Mouse (Mus musculus) ES-E14 (cell line): ENCODE data around the gene Thra. TPM values are rescaled to one million over a fixed set of nuclear protein-coding genes. Genes with fewer than 3 reads are reported as not detected.

Experiments used
- DNase-seq: peaks from one replicate; pipeline ENCODE4 v3.0.0-alpha.2; 2013; ENCODE audit warnings: low read depth, low spot score
- H3K27ac ChIP-seq: 2 replicates; pipeline ENCODE4 v1.5.1; 2012; ENCODE audit warnings: low read depth, mild to moderate bottlenecking, low read length, moderate library complexity, mixed read lengths; ENCODE audit not compliant: poor library complexity, insufficient read depth, severe bottlenecking
- H3K36me3 ChIP-seq: 2 replicates; pipeline ENCODE4 v1.6.1; 2012; ENCODE audit warnings: mild to moderate bottlenecking, low read length, moderate library complexity, mixed read lengths; ENCODE audit not compliant: control insufficient read depth, poor library complexity, insufficient read depth, severe bottlenecking
- H3K4me1 ChIP-seq, 2 experiments: fragments of 150-350 bp in 1 of 2; sonication (generic) in 1 of 2; 2 replicates each; pipeline ENCODE4 v1.6.1; 2012; ENCODE audit warnings: low read length in 2 of 2, mild to moderate bottlenecking in 1 of 2, mixed read lengths in 1 of 2; ENCODE audit not compliant: control insufficient read depth in 2 of 2, insufficient read depth in 2 of 2, poor library complexity in 1 of 2
- H3K4me3 ChIP-seq, 2 experiments: fragments of 150-350 bp in 1 of 2; sonication (generic) in 1 of 2; 2 replicates each; pipeline ENCODE4 v1.5.1; 2012; ENCODE audit warnings: low read length in 2 of 2, low read depth in 1 of 2, mild to moderate bottlenecking in 1 of 2, mixed read lengths in 1 of 2; ENCODE audit not compliant: insufficient read depth in 1 of 2, poor library complexity in 1 of 2, severe bottlenecking in 1 of 2
- H3K9ac ChIP-seq: 2 replicates; pipeline ENCODE4 v1.6.1; 2012; ENCODE audit warnings: low read depth, mild to moderate bottlenecking, low read length, mixed read lengths; ENCODE audit not compliant: poor library complexity, insufficient read depth, severe bottlenecking
- H3K9me3 ChIP-seq: fragments of 150-350 bp; sonication (generic); 2 replicates; pipeline ENCODE4 v1.6.1; 2012; ENCODE audit warnings: low read depth, mild to moderate bottlenecking, low read length; ENCODE audit not compliant: control insufficient read depth, insufficient read depth
- CHD2 ChIP-seq: IDR thresholded peaks from 2 replicates; pipeline ENCODE4 v1.6.1; 2014; ENCODE audit warnings: mild to moderate bottlenecking, low read depth, low read length, inconsistent platforms
- HCFC1 ChIP-seq: IDR thresholded peaks from 2 replicates; pipeline ENCODE4 v1.6.1; 2012; ENCODE audit warnings: low read length, inconsistent platforms, borderline replicate concordance; ENCODE audit not compliant: insufficient read depth
- MAFK ChIP-seq: IDR thresholded peaks from 2 replicates; pipeline ENCODE4 v1.6.1; 2014; ENCODE audit warnings: mild to moderate bottlenecking, low read depth, low read length, inconsistent platforms; ENCODE audit not compliant: insufficient read depth
- ZC3H11A ChIP-seq: IDR thresholded peaks from 2 replicates; pipeline ENCODE4 v1.6.1; 2012; ENCODE audit warnings: low read depth, mild to moderate bottlenecking, inconsistent platforms, low read length, borderline replicate concordance
- ZNF384 ChIP-seq: IDR thresholded peaks from 2 replicates; pipeline ENCODE4 v1.6.1; 2012; ENCODE audit warnings: low read depth, low read length, inconsistent platforms
- in situ Hi-C, 2 experiments: fragments of 600-800 bp; cut with MboI; formaldehyde crosslinking; loops; one replicate each; pipeline ENCODE4 v1.15.1; 2025; ENCODE audit warnings: low sequenced_read_pairs in 2 of 2, inconsistent platforms in 1 of 2; ENCODE audit not compliant: unreplicated experiment in 2 of 2
- total RNA-seq: library from RNA; depleted of rRNA; stranded (reverse); fragments of 300-350 nt; gene quantifications from 2 replicates; pipeline ENCODE4 v1.2.3, GENCODE M21; 2012

Thra gene
- total RNA-seq, 1 experiment, result 7.7 TPM

DNA sequence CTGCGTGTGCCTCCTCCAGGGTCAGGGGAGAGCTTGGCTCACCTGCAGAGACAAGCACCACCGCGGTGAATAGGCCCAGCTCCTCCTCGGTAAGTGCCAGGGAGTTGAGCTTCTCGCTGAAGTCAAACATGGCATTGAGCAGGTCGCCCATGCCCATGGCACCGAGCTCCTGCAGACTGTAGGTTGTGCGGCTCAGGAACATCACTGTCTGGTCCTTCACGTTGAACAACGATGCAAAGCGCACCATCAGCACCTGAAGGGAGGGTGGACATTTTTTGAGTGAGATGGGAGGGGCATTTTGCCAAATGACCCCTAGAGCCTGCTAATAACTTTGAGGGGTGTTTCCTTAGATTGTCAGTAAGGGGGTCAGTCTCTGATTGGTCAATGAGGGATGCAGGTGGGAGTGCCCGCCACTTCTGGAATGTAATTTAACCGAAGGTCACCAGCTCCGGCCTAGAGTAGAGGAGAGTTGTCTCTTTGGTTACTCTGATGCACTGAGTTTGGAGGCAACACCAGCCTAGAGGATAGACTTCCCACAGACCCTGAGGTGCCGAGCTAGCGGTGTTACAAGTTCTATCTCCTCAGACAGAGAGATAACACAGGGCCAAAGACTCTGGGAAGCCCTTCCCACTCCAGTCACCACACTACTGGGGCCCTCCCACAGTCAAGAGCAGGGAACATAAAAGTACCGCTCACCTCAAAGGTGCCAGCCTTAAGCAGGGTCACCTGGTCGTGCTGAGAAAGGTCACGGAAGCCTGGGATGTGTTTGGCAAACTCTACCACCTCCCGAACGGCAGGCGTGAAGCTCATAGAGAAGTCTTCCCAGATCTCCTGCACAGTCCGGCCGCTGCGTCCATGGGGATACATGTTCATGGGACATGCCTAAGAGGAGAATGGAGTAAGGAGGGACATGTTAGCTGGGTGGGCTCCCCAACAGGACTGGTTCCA is 28.8 kb downstream of the Thra start:
- no peak overlapping the region for H3K9ac ChIP-seq
- H3K9me3 ChIP-seq, result no peaks in the 10 kb centered on the region
- peaks cover 3 to 31% of the 10 kb centered on the region in 2 experiments; a peak in 3 of 4 replicates for H3K4me1 ChIP-seq
- H3K36me3 ChIP-seq, result peaks cover 23% of the 10 kb centered on the region
- TF ChIP-seq CHD2 (no peak), ZC3H11A (no peak), HCFC1 (no peak), MAFK (no peak), ZNF384 (no peak)
- no peak overlapping the region for H3K4me3 ChIP-seq
- DNase-seq, result no peak
- in situ Hi-C loops, result no loop called here
- no peak overlapping the region for H3K27ac ChIP-seq

DNA sequence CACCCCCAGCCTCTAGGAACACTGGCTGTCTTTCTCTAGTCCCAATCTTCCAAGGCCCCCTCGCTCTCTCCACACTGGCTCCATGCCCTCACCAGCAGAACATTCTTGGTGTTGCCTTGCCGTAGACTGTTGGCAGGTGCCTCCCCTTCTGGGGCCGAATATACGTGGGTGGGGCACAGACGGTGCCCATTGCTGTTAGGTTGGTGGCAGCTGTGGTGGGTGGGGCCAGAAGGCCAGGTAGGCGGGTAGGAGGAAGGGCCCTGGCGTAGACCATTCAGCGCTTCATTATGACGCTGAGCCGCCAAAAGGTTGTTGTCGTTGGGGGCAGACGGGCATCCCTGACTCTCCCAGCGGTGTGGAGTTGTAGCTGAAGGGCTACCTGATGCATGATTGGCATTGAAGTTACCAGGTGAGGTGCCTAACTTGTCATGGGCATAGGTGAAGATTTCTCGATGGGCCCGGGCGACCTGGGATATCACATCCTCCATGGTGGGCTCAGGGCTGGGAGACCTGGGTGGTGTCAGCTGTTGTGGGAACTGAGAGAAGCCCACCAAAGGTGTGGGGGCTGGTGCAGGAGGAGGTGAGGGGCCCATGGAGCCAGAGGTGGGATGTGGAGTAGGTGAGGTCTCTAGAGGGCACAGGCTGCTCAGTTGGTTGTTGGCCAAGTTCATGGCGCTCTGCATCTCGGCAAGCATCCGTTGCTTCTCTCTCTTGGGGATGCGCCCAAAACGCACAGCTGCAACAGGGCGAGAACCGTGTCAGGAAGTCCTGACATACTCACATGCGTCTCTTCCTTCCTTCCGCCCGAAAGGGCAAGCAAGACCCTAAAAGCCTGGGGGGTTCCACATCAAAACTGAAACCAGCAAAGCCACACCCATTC is 29.9 kb downstream of the Thra start:
- no peak for DNase-seq
- TF ChIP-seq HCFC1, result no peak
- TF ChIP-seq MAFK, result no peak
- TF ChIP-seq CHD2, result no peak
- no peak for TF ChIP-seq ZC3H11A
- TF ChIP-seq ZNF384, result no peak
- no peaks in the 10 kb centered on the region for H3K9me3 ChIP-seq
- peaks cover 23% of the 10 kb centered on the region for H3K36me3 ChIP-seq
- in situ Hi-C loops, result no loop called here
- peaks cover 5 to 25% of the 10 kb centered on the region in 2 experiments; a peak in 3 of 4 replicates for H3K4me1 ChIP-seq
- no peak overlapping the region for H3K27ac ChIP-seq
- H3K9ac ChIP-seq, result no peak overlapping the region
- no peak overlapping the region for H3K4me3 ChIP-seq

- DNase-seq, result no peak
- no peak overlapping the region for H3K4me3 ChIP-seq
- in situ Hi-C loops, result no loop called here
- no peak overlapping the region for H3K27ac ChIP-seq
- H3K4me1 ChIP-seq, result peaks cover 5 to 29% of the 10 kb centered on the region in 2 experiments; a peak in 3 of 4 replicates
- no peak overlapping the region for H3K9ac ChIP-seq
- peaks cover 23% of the 10 kb centered on the region for H3K36me3 ChIP-seq
- TF ChIP-seq ZC3H11A (no peak), HCFC1 (no peak), ZNF384 (no peak), MAFK (no peak), CHD2 (no peak)
- H3K9me3 ChIP-seq, result no peaks in the 10 kb centered on the region
These were observed 30.7 kb downstream of the Thra start for GRCm38 (mm10) chr11:98771131-98771530.

DNA sequence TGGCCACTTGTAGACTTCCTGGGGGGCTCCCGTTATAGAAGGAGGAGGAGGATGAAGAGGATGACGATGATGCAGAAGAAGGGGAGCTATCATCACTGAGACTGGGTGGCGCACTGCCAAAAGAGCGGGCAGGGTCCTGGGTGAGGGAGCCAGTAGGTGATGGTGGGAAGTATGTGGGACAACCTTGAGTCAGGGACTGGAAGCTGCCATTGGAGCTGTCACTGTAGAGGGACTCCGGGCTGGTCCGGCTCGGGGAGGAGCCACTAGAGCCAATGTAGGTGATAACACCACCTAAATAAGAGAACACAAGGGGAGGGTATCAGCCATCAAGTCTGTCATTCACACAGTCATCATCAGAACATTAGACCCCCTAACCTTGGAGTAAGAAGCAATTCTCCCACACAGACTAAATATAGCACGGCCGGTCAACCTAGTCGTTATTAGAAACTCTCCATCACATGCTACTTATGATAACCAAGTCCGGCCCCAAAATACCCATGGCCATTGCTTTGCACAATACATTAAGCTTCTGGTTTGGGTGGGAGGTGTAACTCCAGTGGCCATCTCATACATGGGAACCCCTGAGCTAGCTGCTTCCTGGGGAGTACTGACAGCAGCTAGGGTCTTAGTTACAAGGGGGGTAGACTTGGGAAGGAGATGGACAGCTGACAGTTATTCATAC is 31.5 kb downstream of the Thra start:
- H3K4me1 ChIP-seq, result peaks cover 8 to 25% of the 10 kb centered on the region in 2 experiments; a peak in 3 of 4 replicates
- in situ Hi-C loops, result no loop called here
- H3K36me3 ChIP-seq, result peaks cover 23% of the 10 kb centered on the region
- DNase-seq, result no peak
- H3K4me3 ChIP-seq, result no peak overlapping the region
- no peak overlapping the region for H3K27ac ChIP-seq
- TF ChIP-seq MAFK, result no peak
- no peak for TF ChIP-seq HCFC1
- no peak for TF ChIP-seq CHD2
- no peak for TF ChIP-seq ZNF384
- TF ChIP-seq ZC3H11A, result no peak
- no peak overlapping the region for H3K9ac ChIP-seq
- H3K9me3 ChIP-seq, result no peaks in the 10 kb centered on the region
